ENCODE assay signal across 8 mouse cellular contexts in genomic region chr8:20261452-20262181, GRCm38 (mm10).
DNase-seq lines count a peak whose midpoint lies in the region; ATAC-seq and TF ChIP-seq lines count a peak whose summit lies in the region.
"Not testable (repeated sequence)": the region's sequence is repeated elsewhere in the genome, so short reads cannot be mapped to it uniquely, and the experiment has no call there.

No protein-coding gene starts in this region.

- H3K27me3 ChIP-seq in forebrain, embryonic 14.5 days (replicated peaks; ENCODE audit: control insufficient read depth, insufficient read depth, low read length); intestine, embryonic 14.5 days (replicated peaks; ENCODE audit: control insufficient read depth, insufficient read depth, low read length); kidney, postnatal 0 days (ENCODE audit: insufficient read depth, low read length); midbrain, postnatal 0 days (ENCODE audit: insufficient read depth, low read length); stomach, embryonic 14.5 days (ENCODE audit: control insufficient read depth, insufficient read depth, low read length): not testable (repeated sequence)

- H3K9me3 ChIP-seq in forebrain, embryonic 14.5 days (replicated peaks; ENCODE audit: control insufficient read depth, low read length); intestine, embryonic 14.5 days (ENCODE audit: control insufficient read depth, low read length); kidney, postnatal 0 days (replicated peaks; ENCODE audit: low read length); midbrain, postnatal 0 days (ENCODE audit: low read length); stomach, embryonic 14.5 days (ENCODE audit: control insufficient read depth, low read depth, low read length): not testable (repeated sequence)

- not testable (repeated sequence) for H3K4me3 ChIP-seq in forebrain, embryonic 14.5 days (ENCODE audit: low read depth, low read length); intestine, embryonic 14.5 days (ENCODE audit: low read depth, low read length); kidney, postnatal 0 days (replicated peaks; ENCODE audit: low read depth, low read length); midbrain, postnatal 0 days (ENCODE audit: low read depth, low read length); stomach, embryonic 14.5 days (ENCODE audit: low read depth, low read length)

- not testable (repeated sequence) for H3K36me3 ChIP-seq in forebrain, embryonic 14.5 days (ENCODE audit: control insufficient read depth, insufficient read depth, low read length); intestine, embryonic 14.5 days (ENCODE audit: control insufficient read depth, insufficient read depth, low read length); kidney, postnatal 0 days (ENCODE audit: insufficient read depth, low read length); midbrain, postnatal 0 days (ENCODE audit: insufficient read depth, low read length); stomach, embryonic 14.5 days (ENCODE audit: control insufficient read depth, insufficient read depth, low read length)

- H3K9ac ChIP-seq in forebrain, embryonic 14.5 days (ENCODE audit: low read length); intestine, embryonic 14.5 days (ENCODE audit: low read length); kidney, postnatal 0 days (ENCODE audit: low read depth, low read length); midbrain, postnatal 0 days (replicated peaks; ENCODE audit: low read length, poor library complexity, severe bottlenecking); stomach, embryonic 14.5 days (replicated peaks; ENCODE audit: low read depth, low read length): not testable (repeated sequence)

- not testable (repeated sequence) for H3K4me2 ChIP-seq in forebrain, embryonic 14.5 days (ENCODE audit: low read length); intestine, embryonic 14.5 days (ENCODE audit: low read length); kidney, postnatal 0 days (ENCODE audit: low read length); midbrain, postnatal 0 days (ENCODE audit: low read depth, low read length, poor library complexity, severe bottlenecking); stomach, embryonic 14.5 days (replicated peaks; ENCODE audit: low read depth, low read length)

- not testable (repeated sequence) for TF ChIP-seq CTCF in kidney, postnatal 0 days (IDR thresholded peaks at IDR 0.05; ENCODE audit: low read depth); midbrain, postnatal 0 days (IDR thresholded peaks at IDR 0.05)

- 65% methylated on average over 5 of the region's 9 CpGs for WGBS in forebrain, embryonic 14.5 days
- 60% methylated on average over 5 of the region's 9 CpGs for WGBS in intestine, embryonic 14.5 days
- 59% methylated on average over 5 of the region's 9 CpGs for WGBS in kidney, postnatal 0 days
- WGBS in midbrain, postnatal 0 days: 68% methylated on average over 5 of the region's 9 CpGs
- 56% methylated on average over 6 of the region's 9 CpGs for WGBS in stomach, embryonic 14.5 days

- peak; percentile 76 for ATAC-seq in cerebellum, adult (ENCODE audit: insufficient number of reproducible peaks, low FRiP score, low TSS enrichment)
- ATAC-seq in forebrain, embryonic 14.5 days: peak; percentile 61; the same call in 1 of the 2 replicates
- ATAC-seq in hematopoietic stem cell, adult 5-6 weeks (replicated peaks in 1 of 2; ENCODE audit: insufficient read depth in 1 of 2, low FRiP score in 2 of 2, low TSS enrichment in 1 of 2, low read depth in 1 of 2, poor library complexity in 2 of 2, severe bottlenecking in 2 of 2): peak; percentile 42 to 66; a peak in 2 of 4 replicates
- ATAC-seq in intestine, embryonic 14.5 days (replicated peaks; ENCODE audit: low FRiP score, low TSS enrichment, low read depth): peak; percentile 74; the same call in 1 of the 2 replicates
- ATAC-seq in kidney, postnatal 0 days (replicated peaks; ENCODE audit: low FRiP score, low read depth): 0 out of 2 replicates have a peak, but pooled peaks have one; percentile 66
- peak; percentile 46; the same call in 1 of the 2 replicates for ATAC-seq in megakaryocyte progenitor cell, adult 5-6 weeks (replicated peaks; ENCODE audit: poor library complexity)
- ATAC-seq in midbrain, postnatal 0 days (ENCODE audit: low FRiP score): 0 out of 2 replicates have a peak, but pooled peaks have one; percentile 69
- peak; percentile 71; the same call in 1 of the 2 replicates for ATAC-seq in stomach, embryonic 14.5 days (ENCODE audit: insufficient number of reproducible peaks, insufficient read depth, low FRiP score, low read depth)

- DNase-seq in forebrain, embryonic 14.5 days (ENCODE audit: low spot score); intestine, embryonic 14.5 days (ENCODE audit: low spot score); kidney, postnatal 0 days (ENCODE audit: low spot score); midbrain, postnatal 0 days (ENCODE audit: low spot score): not testable (repeated sequence)

- not testable (repeated sequence) for H3K4me1 ChIP-seq in forebrain, embryonic 14.5 days (ENCODE audit: control insufficient read depth, insufficient read depth, low read length); intestine, embryonic 14.5 days (replicated peaks; ENCODE audit: control insufficient read depth, insufficient read depth, low read length); kidney, postnatal 0 days (replicated peaks; ENCODE audit: insufficient read depth, low read length); midbrain, postnatal 0 days (ENCODE audit: insufficient read depth, low read length); stomach, embryonic 14.5 days (ENCODE audit: control insufficient read depth, insufficient read depth, low read length)

- H3K27ac ChIP-seq in forebrain, embryonic 14.5 days (ENCODE audit: low read depth, low read length); intestine, embryonic 14.5 days (ENCODE audit: low read depth); kidney, postnatal 0 days; midbrain, postnatal 0 days (ENCODE audit: low read depth, low read length); stomach, embryonic 14.5 days (ENCODE audit: low read length): not testable (repeated sequence)
